Mouse (Mus musculus): ENCODE data around the gene Dnajc8. TPM values are rescaled to one million over a fixed set of nuclear protein-coding genes. Genes with fewer than 3 reads are reported as not detected.
A peak's percentile ranks its signal among the peaks of the same experiment; 100 is the strongest.

The Dnajc8 gene
- total RNA-seq (2014; rRNA removed): 103 and 111 TPM in 2 replicates
- 151 and 165 TPM in 2 replicates for polyA plus RNA-seq (2015; fragmentation: Nextera tagmentation; extraction: Ambion mirVana)

DNA sequence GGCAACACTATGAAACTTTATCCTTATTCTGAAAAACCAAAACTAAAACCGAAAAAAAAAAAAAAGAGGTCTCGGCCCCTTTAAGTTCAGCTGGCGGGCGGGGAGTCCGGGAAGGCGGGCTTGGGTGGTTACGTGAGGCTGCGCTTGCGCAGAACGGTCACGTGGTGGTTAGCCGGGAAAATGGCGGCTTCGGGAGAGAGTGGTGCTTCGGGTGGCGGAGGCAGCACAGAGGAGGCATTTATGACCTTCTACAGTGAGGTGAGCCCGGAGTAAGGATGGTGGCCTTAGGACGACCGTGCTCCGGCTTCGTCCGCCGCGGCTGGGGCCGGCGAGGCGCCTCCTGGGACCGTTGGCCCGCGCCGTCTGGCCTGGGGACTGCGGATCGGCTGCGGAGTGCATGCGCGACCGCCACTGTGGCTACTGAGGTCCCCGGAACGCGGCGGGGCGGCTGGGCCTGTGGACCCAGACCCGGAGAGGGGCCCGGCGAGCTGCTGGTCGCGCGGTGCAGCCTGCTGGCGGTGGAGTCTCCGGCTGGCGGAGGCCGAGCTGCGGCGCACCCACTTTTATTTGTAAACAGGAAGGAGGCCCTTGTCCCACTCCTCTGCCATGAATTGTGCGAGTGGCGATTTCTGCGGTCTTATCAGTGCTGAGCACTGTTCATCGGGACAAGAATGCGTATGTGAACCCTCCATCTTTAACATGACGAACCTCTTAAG lies at the start of gene Dnajc8:
Gene Dnajc8 (plus strand): TSS at position 145 of the 716 bp plus-strand sequence.
- Histone ChIP-seq H3K9ac (peak within 1 kb of the TSS; percentile 80), H3K4me3 (ENCODE audit: low read depth, low read length) (peak within 1 kb of the TSS; percentile 80), H3K4me1 (ENCODE audit: insufficient read depth) (peaks cover 20% of the 10 kb centered on the region; the same call in 1 of the 2 replicates), H3K27me3 (ENCODE audit: insufficient read depth, low read length) (no peaks in the 10 kb centered on the region), H3K36me3 (ENCODE audit: insufficient read depth) (peaks cover 11% of the 10 kb centered on the region), H3K27ac (ENCODE audit: low read depth, low read length) (peak within 1 kb of the TSS; percentile 78), H3K9me3 (ENCODE audit: low read length) (no peaks in the 10 kb centered on the region), H3K4me2 (ENCODE audit: low read depth) (peak within 1 kb of the TSS; percentile 75)
- WGBS: under 1% methylated on average over 60 of the region's 60 CpGs
- peak; percentile 97 for DNase-seq
- no peak for TF ChIP-seq CTCF (IDR thresholded peaks at IDR 0.05; ENCODE audit: low read depth)
- peak; percentile 78 for ATAC-seq

DNA sequence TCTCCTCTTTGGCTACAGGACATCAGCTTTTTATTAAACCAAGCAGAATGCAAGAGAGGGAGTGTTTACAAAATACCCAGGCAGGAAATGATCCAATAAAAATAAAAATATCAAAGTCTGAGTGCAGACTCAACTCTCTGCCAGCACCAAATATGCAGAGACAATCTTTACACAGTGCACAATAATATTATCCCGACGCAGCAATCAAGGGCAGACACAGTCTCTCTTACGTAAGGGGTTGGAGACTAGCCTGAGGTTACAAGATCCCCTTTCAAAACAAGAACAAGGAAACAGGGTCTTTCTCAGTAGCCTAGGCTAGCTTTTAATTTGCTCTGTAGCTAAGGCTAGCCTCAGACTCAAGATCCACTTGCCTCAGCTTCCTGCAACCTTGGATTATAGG lies 46.8 kb upstream of the Dnajc8 start:
- WGBS: 81% methylated on average over 3 of the region's 3 CpGs
- Histone ChIP-seq H3K9me3 (ENCODE audit: low read length) (no peaks in the 10 kb centered on the region), H3K27me3 (ENCODE audit: insufficient read depth, low read length) (no peaks in the 10 kb centered on the region), H3K36me3 (ENCODE audit: insufficient read depth) (no peaks in the 10 kb centered on the region), H3K27ac (ENCODE audit: low read depth, low read length) (no peak overlapping the region), H3K4me3 (ENCODE audit: low read depth, low read length) (no peak overlapping the region), H3K4me1 (ENCODE audit: insufficient read depth) (no peaks in the 10 kb centered on the region), H3K4me2 (ENCODE audit: low read depth) (no peak overlapping the region), H3K9ac (no peak overlapping the region)
- DNase-seq (no peak), ATAC-seq (no peak)
- no peak for TF ChIP-seq CTCF (IDR thresholded peaks at IDR 0.05; ENCODE audit: low read depth)

DNA sequence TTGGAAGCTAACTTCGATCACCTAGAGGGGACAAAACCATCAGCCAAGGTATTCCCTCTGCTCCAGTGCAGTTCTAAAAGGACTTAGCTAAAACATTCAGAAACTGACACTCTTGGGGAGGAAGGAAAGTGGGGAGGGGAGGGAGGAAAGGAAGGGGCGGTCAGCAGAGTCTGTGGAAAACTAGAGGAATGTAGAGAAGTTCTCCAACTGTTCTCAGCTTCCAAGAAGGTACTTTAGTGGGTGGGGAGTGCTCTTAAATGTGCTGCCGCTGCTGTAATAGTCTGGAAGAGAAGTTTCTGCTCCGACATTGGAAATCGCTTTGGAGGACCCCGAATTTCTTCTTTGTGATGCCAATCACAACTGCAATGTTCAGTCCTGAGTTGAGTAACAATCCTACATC lies 46.4 kb upstream of the Dnajc8 start:
- 87% methylated on average over 6 of the region's 6 CpGs for WGBS
- Histone ChIP-seq H3K9me3 (ENCODE audit: low read length) (no peaks in the 10 kb centered on the region), H3K9ac (no peak overlapping the region), H3K4me3 (ENCODE audit: low read depth, low read length) (no peak overlapping the region), H3K4me1 (ENCODE audit: insufficient read depth) (no peaks in the 10 kb centered on the region), H3K27me3 (ENCODE audit: insufficient read depth, low read length) (no peaks in the 10 kb centered on the region), H3K36me3 (ENCODE audit: insufficient read depth) (no peaks in the 10 kb centered on the region), H3K27ac (ENCODE audit: low read depth, low read length) (no peak overlapping the region), H3K4me2 (ENCODE audit: low read depth) (no peak overlapping the region)
- DNase-seq: no peak
- no peak for TF ChIP-seq CTCF (IDR thresholded peaks at IDR 0.05; ENCODE audit: low read depth)
- no peak for ATAC-seq

DNA sequence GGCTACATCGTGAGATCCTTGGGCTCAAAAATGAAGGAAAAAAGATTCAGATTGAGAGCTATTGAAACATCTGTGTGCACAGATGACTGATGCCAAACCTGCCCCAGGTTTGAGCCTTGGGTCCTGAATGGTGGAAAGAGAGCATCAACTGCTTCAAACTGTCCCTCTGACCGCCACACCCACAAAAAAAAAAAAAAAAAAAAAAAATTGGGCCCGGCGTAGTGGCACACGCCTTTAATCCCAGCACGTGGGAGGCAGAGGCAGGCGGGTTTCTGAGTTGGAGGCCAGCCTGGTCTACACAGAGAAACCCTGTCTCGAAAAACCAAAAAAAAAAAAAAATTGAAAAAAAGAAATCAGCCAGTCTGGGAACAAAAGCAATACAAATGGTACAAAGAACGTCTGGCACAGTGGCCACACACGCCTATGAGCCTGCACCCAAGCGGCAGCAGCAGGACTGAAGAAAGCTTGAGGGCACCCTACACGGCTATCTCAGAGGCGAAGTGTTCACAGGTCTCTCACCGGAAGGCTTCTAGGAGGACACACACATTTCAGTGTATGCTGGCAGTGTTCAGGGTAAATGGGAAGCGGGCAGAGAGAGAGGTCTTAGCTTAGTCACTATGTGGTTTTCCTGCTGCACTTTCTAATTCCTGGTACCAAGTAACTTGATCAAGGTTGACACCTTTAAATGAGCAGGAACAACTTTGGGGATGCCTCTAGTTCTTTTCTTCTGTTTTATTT lies 44.9 kb upstream of the Dnajc8 start:
- ATAC-seq (no peak), DNase-seq (no peak)
- Histone ChIP-seq H3K36me3 (ENCODE audit: insufficient read depth) (no peaks in the 10 kb centered on the region), H3K27ac (ENCODE audit: low read depth, low read length) (no peak overlapping the region), H3K4me2 (ENCODE audit: low read depth) (no peak overlapping the region), H3K4me3 (ENCODE audit: low read depth, low read length) (no peak overlapping the region), H3K4me1 (ENCODE audit: insufficient read depth) (no peaks in the 10 kb centered on the region), H3K9me3 (ENCODE audit: low read length) (no peaks in the 10 kb centered on the region), H3K27me3 (ENCODE audit: insufficient read depth, low read length) (no peaks in the 10 kb centered on the region), H3K9ac (no peak overlapping the region)
- WGBS: 91% methylated on average over 15 of the region's 15 CpGs
- no peak for TF ChIP-seq CTCF (IDR thresholded peaks at IDR 0.05; ENCODE audit: low read depth)

DNA sequence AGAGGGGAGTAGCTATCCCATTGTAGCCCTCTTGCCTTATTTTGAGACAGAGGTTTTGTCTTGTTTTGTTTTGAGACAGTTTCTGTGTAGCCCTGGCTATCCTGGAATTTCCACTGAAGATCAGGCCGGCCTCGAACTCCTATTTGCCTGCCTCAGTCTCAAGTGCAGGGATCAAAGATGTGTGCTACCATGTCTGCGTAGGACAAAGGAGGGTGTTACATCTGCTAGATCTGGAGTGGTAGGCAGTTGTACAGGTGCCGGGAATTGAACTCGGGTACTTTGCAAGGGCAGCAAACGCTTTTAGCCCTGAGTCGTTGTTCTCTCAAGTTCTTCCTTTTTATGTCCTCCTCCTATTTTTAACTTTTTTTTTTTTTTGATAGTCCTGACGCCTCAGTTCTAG lies 44.3 kb upstream of the Dnajc8 start:
- no peak overlapping the region for H3K4me3 ChIP-seq (ENCODE audit: low read depth, low read length)
- H3K36me3 ChIP-seq (ENCODE audit: insufficient read depth): no peaks in the 10 kb centered on the region
- DNase-seq: no peak
- H3K9me3 ChIP-seq (ENCODE audit: low read length): no peaks in the 10 kb centered on the region
- H3K27ac ChIP-seq (ENCODE audit: low read depth, low read length): no peak overlapping the region
- H3K27me3 ChIP-seq (ENCODE audit: insufficient read depth, low read length): no peaks in the 10 kb centered on the region
- no peak for TF ChIP-seq CTCF (IDR thresholded peaks at IDR 0.05; ENCODE audit: low read depth)
- no peak for ATAC-seq
- H3K4me2 ChIP-seq (ENCODE audit: low read depth): no peak overlapping the region
- no peak overlapping the region for H3K9ac ChIP-seq
- H3K4me1 ChIP-seq (ENCODE audit: insufficient read depth): no peaks in the 10 kb centered on the region
- 92% methylated on average over 8 of the region's 8 CpGs for WGBS

DNA sequence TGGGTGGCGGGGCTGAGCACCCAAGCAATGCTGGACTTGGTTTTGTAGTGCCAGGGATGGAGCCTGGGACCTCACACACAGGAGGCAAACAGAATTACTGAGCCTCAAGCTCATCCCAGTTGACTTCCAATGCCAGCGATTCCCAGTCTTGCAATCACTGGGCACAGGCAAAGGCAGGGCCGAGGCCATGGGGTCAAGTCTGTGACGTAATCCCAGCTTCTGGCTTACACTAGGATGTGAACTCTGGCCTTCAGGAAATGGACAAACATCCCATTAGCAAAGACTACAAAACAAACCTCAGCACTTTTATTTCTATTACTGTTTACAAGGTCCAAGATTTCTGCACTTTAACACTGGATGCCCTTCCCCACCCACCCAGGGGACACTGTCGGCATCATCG lies 43.6 kb upstream of the Dnajc8 start:
- Histone ChIP-seq H3K36me3 (ENCODE audit: insufficient read depth) (no peaks in the 10 kb centered on the region), H3K27ac (ENCODE audit: low read depth, low read length) (no peak overlapping the region), H3K4me3 (ENCODE audit: low read depth, low read length) (no peak overlapping the region), H3K9me3 (ENCODE audit: low read length) (no peaks in the 10 kb centered on the region), H3K4me2 (ENCODE audit: low read depth) (no peak overlapping the region), H3K27me3 (ENCODE audit: insufficient read depth, low read length) (no peaks in the 10 kb centered on the region), H3K9ac (no peak overlapping the region), H3K4me1 (ENCODE audit: insufficient read depth) (no peaks in the 10 kb centered on the region)
- 89% methylated on average over 6 of the region's 6 CpGs for WGBS
- ATAC-seq (no peak), DNase-seq (no peak)
- no peak for TF ChIP-seq CTCF (IDR thresholded peaks at IDR 0.05; ENCODE audit: low read depth)
